Mouse (Mus musculus) stomach, embryonic 16.5 days (tissue): ENCODE results near the gene Grb2. TPM values are rescaled to one million over a fixed set of nuclear protein-coding genes. Genes with fewer than 3 reads are reported as not detected.

ENCODE experiments used
- ATAC-seq: fragments of 200-750 bp; cut with Nextera tagmentation; 2 replicates; pipeline ENCODE4 v1.8.0; 2017; ENCODE audit warnings: moderate number of reproducible peaks, moderate TSS enrichment; ENCODE audit not compliant: insufficient read depth, low FRiP score
- H3K27ac ChIP-seq: fragments of 300-500 bp; sonication (generic); 2 replicates; pipeline ENCODE4 v1.5.1; 2014; ENCODE audit warnings: low read length
- H3K27me3 ChIP-seq: fragments of 300-500 bp; sonication (generic); 2 replicates; pipeline ENCODE4 v1.6.1; 2014; ENCODE audit warnings: low read length, control low read depth, mixed read lengths; ENCODE audit not compliant: control insufficient read depth, insufficient read depth
- H3K36me3 ChIP-seq: fragments of 300-500 bp; sonication (generic); 2 replicates; pipeline ENCODE4 v1.6.1; 2014; ENCODE audit warnings: low read length; ENCODE audit not compliant: control insufficient read depth, insufficient read depth
- H3K4me1 ChIP-seq: fragments of 300-500 bp; sonication (generic); 2 replicates; pipeline ENCODE4 v1.6.1; 2014; ENCODE audit warnings: low read length, control low read depth, mixed read lengths; ENCODE audit not compliant: control insufficient read depth, insufficient read depth
- H3K4me2 ChIP-seq: fragments of 300-500 bp; sonication (generic); 2 replicates; pipeline ENCODE4 v1.6.1; 2014; ENCODE audit warnings: low read depth, low read length, mixed read lengths
- H3K4me3 ChIP-seq: fragments of 300-500 bp; sonication (generic); replicated peaks from 2 replicates; pipeline ENCODE4 v1.5.1; 2014; ENCODE audit warnings: mild to moderate bottlenecking, low read length
- H3K9ac ChIP-seq: fragments of 300-500 bp; sonication (generic); 2 replicates; pipeline ENCODE4 v1.6.1; 2014; ENCODE audit warnings: low read length
- H3K9me3 ChIP-seq: fragments of 300-500 bp; sonication (generic); replicated peaks from 2 replicates; pipeline ENCODE4 v1.6.1; 2016; ENCODE audit warnings: low read length, control low read depth; ENCODE audit not compliant: control insufficient read depth
- WGBS: fragments of 180-500 bp; shearing (Covaris S2); extraction: QIAGEN DNeasy Blood & Tissue Kit; methylation state at CpG from one replicate; pipeline ENCODE4 v1.1.7; 2014; 5-methylcytosine and 5-hydroxymethylcytosine counted together
- polyA plus RNA-seq: library from polyadenylated mRNA; unstranded; fragments of >200 nt; fragmentation: Nextera tagmentation; extraction: Ambion mirVana; gene quantifications from 2 replicates; pipeline ENCODE4 v1.2.1, GENCODE M21; 2015

The Grb2 gene
- polyA plus RNA-seq, 1 experiment from 2014 or later: 79.6 TPM

GRCm38 (mm10) chr11:115716410-115717338, 8.3 kb upstream of the Grb2 start:
- no peak for ATAC-seq

GRCm38 (mm10) chr11:115714491-115714890, 6.1 kb upstream of the Grb2 start:
- no peak overlapping the region for H3K27ac ChIP-seq
- H3K27me3 ChIP-seq: no peaks in the 10 kb centered on the region
- no peaks in the 10 kb centered on the region for H3K9me3 ChIP-seq
- no peak for ATAC-seq
- H3K36me3 ChIP-seq: no peaks in the 10 kb centered on the region
- 0 out of 2 replicates have a peak, but pooled peaks cover under 1% of the 10 kb centered on the region for H3K4me1 ChIP-seq
- H3K4me3 ChIP-seq: no peak overlapping the region
- WGBS: 4% methylated on average over 6 of the region's 7 CpGs
- H3K4me2 ChIP-seq: no peak overlapping the region
- 0 out of 2 replicates have a peak overlapping the region, but pooled peaks have one; percentile 54 for H3K9ac ChIP-seq

More at GRCm38 (mm10) chr11:115716410-115717338, 8.3 kb upstream of the Grb2 start:
- Histone ChIP-seq H3K4me2 (no peak overlapping the region), H3K36me3 (no peaks in the 10 kb centered on the region), H3K9ac (no peak overlapping the region), H3K4me3 (no peak overlapping the region), H3K9me3 (no peaks in the 10 kb centered on the region), H3K4me1 (no peaks in the 10 kb centered on the region), H3K27me3 (no peaks in the 10 kb centered on the region), H3K27ac (no peak overlapping the region)
- WGBS: 63% methylated on average over 15 of the region's 15 CpGs

GRCm38 (mm10) chr11:115713447-115713846, 5.0 kb upstream of the Grb2 start:
- H3K4me3 ChIP-seq: no peak overlapping the region
- no peak overlapping the region for H3K9ac ChIP-seq
- no peaks in the 10 kb centered on the region for H3K36me3 ChIP-seq
- WGBS: 91% methylated on average over 3 of the region's 3 CpGs
- no peaks in the 10 kb centered on the region for H3K27me3 ChIP-seq
- H3K4me1 ChIP-seq: 0 out of 2 replicates have a peak, but pooled peaks cover 2% of the 10 kb centered on the region
- H3K27ac ChIP-seq: no peak overlapping the region
- H3K9me3 ChIP-seq: no peaks in the 10 kb centered on the region
- no peak for ATAC-seq
- H3K4me2 ChIP-seq: no peak overlapping the region

- no peak overlapping the region for H3K9ac ChIP-seq
- no peak overlapping the region for H3K4me3 ChIP-seq
- no peak overlapping the region for H3K27ac ChIP-seq
- H3K4me2 ChIP-seq: no peak overlapping the region
- WGBS: 64% methylated on average over 12 of the region's 12 CpGs
- 0 out of 2 replicates have a peak, but pooled peaks cover 2% of the 10 kb centered on the region for H3K4me1 ChIP-seq
- no peaks in the 10 kb centered on the region for H3K27me3 ChIP-seq
- no peak for ATAC-seq
- H3K9me3 ChIP-seq: no peaks in the 10 kb centered on the region
- no peaks in the 10 kb centered on the region for H3K36me3 ChIP-seq
Measured at GRCm38 (mm10) chr11:115712674-115713298, 4.4 kb upstream of the Grb2 start.

GRCm38 (mm10) chr11:115712268-115712667, 3.9 kb upstream of the Grb2 start:
- Histone ChIP-seq H3K4me1 (0 out of 2 replicates have a peak, but pooled peaks cover 3% of the 10 kb centered on the region), H3K4me2 (no peak overlapping the region), H3K4me3 (no peak overlapping the region), H3K27me3 (no peaks in the 10 kb centered on the region), H3K27ac (no peak overlapping the region), H3K36me3 (no peaks in the 10 kb centered on the region), H3K9me3 (no peaks in the 10 kb centered on the region), H3K9ac (no peak overlapping the region)
- no peak for ATAC-seq
- 70% methylated on average over 2 of the region's 2 CpGs for WGBS

- no peak overlapping the region for H3K27ac ChIP-seq
- H3K9ac ChIP-seq: no peak overlapping the region
- no peak overlapping the region for H3K4me2 ChIP-seq
- H3K4me1 ChIP-seq: 0 out of 2 replicates have a peak, but pooled peaks cover 7% of the 10 kb centered on the region
- WGBS: 82% methylated on average over 9 of the region's 9 CpGs
- H3K4me3 ChIP-seq: no peak overlapping the region
- H3K36me3 ChIP-seq: no peaks in the 10 kb centered on the region
- ATAC-seq: no peak
- H3K9me3 ChIP-seq: no peaks in the 10 kb centered on the region
- H3K27me3 ChIP-seq: no peaks in the 10 kb centered on the region
Measured at GRCm38 (mm10) chr11:115711133-115711532, 2.7 kb upstream of the Grb2 start.

GRCm38 (mm10) chr11:115709829-115710559, 1.6 kb upstream of the Grb2 start:
- WGBS: 52% methylated on average over 6 of the region's 6 CpGs
- Histone ChIP-seq H3K9ac (no peak overlapping the region), H3K9me3 (no peaks in the 10 kb centered on the region), H3K4me1 (0 out of 2 replicates have a peak, but pooled peaks cover 7% of the 10 kb centered on the region), H3K4me2 (peak overlapping the region; percentile 77), H3K4me3 (no peak overlapping the region), H3K36me3 (no peaks in the 10 kb centered on the region), H3K27ac (no peak overlapping the region), H3K27me3 (no peaks in the 10 kb centered on the region)
- ATAC-seq: no peak

GRCm38 (mm10) chr11:115708956-115709828, 795 bp upstream of the Grb2 start:
- Histone ChIP-seq H3K4me1 (0 out of 2 replicates have a peak, but pooled peaks cover 9% of the 10 kb centered on the region), H3K36me3 (no peaks in the 10 kb centered on the region), H3K27ac (peak overlapping the region; percentile 88), H3K4me2 (peak overlapping the region; percentile 77), H3K27me3 (no peaks in the 10 kb centered on the region), H3K4me3 (peak overlapping the region; percentile 78), H3K9ac (peak overlapping the region; percentile 67), H3K9me3 (no peaks in the 10 kb centered on the region)
- peak; percentile 49 for ATAC-seq
- 1% methylated on average over 23 of the region's 23 CpGs for WGBS
